Mouse (Mus musculus) layer of hippocampus, adult 8-10 months (tissue): ENCODE measurements around the gene Myom3. TPM values are rescaled to one million over a fixed set of nuclear protein-coding genes. Genes with fewer than 3 reads are reported as not detected.
A peak's percentile ranks its signal among the peaks of the same experiment; 100 is the strongest.
"Not testable (repeated sequence)": the region's sequence is repeated elsewhere in the genome, so short reads cannot be mapped to it uniquely, and the experiment has no call there.

Source experiments
- DNase-seq, 2 experiments: peaks; one replicate each; pipeline ENCODE4 v3.0.0; 2022; ENCODE audit warnings: low spot score in 2 of 2
- total RNA-seq, 4 experiments: library from RNA; stranded (reverse); gene quantifications; 2 replicates each; pipeline ENCODE4 v1.2.4; 2022

Gene Myom3
- under 1 TPM; 0.59 to 0.76 (median 0.69) TPM for total RNA-seq

GRCm38 (mm10) chr4:135759356-135759976 lies at the start of gene Myom3:
TSS of gene Myom3 (plus strand) at chr4:135759715.
- DNase-seq = no peak

DNA sequence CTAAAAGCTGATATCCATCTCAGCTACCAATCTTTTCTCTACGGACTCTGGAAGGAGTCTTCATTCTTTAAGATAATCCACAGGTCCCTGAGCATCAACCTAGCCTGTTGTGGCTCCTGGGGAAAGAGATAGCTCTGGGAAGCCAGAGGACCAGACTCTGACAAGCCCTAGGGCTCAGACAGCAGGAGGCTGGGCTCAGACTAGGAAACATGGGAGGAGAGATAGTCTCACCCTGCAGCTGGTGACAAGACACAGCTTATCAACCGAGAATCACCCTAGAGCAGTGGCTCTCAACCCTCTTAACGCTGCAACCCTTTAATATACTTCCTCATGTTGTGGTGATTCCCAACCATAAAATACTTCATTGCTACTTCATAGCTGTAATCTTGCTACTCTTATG lies 49.1 kb upstream of the Myom3 start:
- DNase-seq = no peak

DNA sequence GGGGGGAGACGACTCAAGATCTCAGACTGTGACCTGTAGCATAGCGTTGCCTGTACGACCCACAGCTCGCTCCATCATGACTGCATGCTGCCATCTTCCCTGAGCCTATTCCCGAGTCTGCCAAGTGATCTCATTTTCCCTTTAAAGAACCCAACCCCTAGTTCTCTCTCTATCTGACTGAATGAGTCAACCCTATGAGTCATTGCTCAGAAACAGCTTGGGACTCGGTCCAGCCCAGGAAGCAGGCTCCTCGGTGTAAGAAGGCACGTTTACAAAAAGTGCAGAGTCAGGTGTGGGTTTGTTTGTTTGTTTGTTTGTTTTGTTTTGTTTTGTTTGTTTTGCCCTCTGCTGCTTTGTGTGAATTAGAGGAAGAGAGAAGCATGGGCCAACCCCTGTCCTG lies 44.7 kb upstream of the Myom3 start:
- peak in 1 of 2 experiments; percentile 23 for DNase-seq

GRCm38 (mm10) chr4:135716438-135716837 lies 43.1 kb upstream of the Myom3 start:
- DNase-seq = not testable (repeated sequence)

GRCm38 (mm10) chr4:135722540-135723290 lies 36.8 kb upstream of the Myom3 start:
- DNase-seq = no peak

GRCm38 (mm10) chr4:135726416-135726815 lies 33.1 kb upstream of the Myom3 start:
- no peak for DNase-seq

- no peak for DNase-seq
These were observed 31.7 kb upstream of the Myom3 start, which contains the start of gene Il22ra1 for GRCm38 (mm10) chr4:135727817-135728216. TSS of gene Il22ra1 (plus strand) at chr4:135728172.

DNA sequence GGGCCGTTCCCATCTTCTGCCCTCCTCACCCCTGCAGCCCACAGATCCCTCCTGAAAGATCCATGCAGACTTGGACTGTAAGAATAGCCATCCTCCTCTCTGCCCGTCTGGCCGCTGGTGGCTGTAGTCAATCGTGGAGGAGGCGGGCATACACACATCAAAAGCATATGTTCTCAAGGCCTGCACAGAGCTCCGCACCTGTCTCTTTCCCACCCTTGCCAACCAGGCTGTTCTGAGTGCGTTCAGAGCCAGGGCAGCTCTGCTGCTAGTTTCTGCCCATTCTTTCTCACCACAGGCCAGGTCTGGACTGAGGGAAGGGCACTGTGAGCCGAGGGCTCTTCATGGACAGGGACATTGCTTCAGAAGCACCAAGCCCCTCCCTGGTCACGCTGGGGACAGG lies 29.3 kb upstream of the Myom3 start:
- peak; percentile 48 to 51 for DNase-seq

GRCm38 (mm10) chr4:135730951-135731350 lies 28.6 kb upstream of the Myom3 start:
- no peak for DNase-seq

- peak; percentile 19 to 64 for DNase-seq
These were observed 25.6 kb upstream of the Myom3 start for GRCm38 (mm10) chr4:135733901-135734300.

DNA sequence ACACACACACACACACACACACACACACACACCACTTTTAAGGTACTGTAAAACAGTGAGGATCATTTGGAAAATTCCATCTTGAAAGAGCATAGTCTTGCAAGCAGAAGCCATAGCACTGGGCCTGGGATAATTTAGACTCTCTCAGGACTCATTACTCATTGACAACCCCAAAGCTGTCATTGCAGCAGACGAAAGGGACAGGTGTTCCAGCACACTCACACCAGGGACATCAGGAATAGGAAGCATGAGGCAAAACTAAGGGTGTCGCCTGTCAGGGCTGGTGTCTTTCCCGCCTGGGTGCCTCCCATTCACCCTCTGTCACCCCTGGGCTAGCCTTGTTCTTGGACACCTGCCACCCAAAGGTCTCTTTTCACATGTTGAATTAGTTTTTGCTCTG lies 22.6 kb upstream of the Myom3 start:
- no peak for DNase-seq

DNA sequence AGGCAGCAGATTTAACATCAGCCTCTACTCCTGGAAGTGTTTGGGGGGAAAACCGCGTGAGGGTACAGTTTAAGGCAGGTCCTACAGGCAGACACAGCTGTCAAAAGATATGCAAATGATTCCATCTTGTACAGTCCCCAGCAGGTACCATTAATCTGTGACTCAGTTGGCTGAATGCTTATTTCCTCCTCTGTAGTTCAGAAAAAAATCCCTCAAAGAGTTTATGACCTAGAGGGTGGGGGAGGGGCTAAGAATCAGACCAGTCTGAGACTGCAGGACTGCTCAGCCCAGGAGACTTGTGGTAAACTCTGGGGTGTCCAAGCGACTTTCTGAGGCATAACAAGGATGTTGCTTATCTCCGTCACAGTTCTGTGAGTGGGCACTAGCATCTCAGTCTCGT lies 21.3 kb upstream of the Myom3 start:
- DNase-seq = no peak

DNA sequence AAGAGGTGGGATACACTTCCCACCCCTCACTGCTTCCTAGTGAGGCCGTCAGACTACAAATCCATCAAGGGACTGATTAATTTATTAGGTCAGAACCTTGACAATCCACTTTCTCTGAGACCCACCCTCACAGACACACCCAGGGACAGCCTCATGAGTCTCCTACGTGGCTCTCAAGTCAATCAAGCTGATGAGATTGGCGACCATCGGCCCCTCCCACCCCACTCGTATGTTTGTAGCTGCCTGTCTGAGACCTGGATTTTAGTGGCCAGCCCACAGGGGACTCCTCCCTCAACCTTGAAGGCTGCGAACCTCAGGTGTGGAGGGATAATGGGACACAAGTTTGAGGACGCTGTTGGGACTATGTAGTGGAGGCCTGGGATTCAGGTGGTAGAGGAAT lies 20.4 kb upstream of the Myom3 start:
- no peak for DNase-seq

DNA sequence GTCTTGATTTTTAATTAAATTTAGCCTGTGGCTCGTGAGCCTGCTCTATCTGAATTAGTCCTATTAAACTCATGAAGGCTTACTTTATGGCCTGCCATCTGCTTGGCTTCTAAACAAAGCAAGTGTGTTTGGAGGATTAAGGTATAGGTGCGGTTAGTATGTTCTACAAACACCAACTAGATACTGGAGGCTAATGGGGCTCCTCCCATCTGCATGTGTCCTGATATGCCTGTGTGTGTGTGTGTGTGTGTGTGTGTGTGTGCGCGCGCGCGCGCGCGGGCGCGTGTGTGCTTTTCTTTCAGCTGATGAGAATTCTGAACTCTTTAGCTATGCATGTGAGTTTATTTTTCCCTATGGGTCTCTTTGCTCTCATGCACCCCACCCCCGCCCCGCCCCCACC lies 19.8 kb upstream of the Myom3 start:
- DNase-seq = no peak

- no peak for DNase-seq
These were observed 16.0 kb upstream of the Myom3 start for GRCm38 (mm10) chr4:135743520-135743919.

GRCm38 (mm10) chr4:135744726-135745448 lies 14.6 kb upstream of the Myom3 start:
- DNase-seq = no peak

- DNase-seq = no peak
These were observed 13.9 kb upstream of the Myom3 start for GRCm38 (mm10) chr4:135745613-135746012.

DNA sequence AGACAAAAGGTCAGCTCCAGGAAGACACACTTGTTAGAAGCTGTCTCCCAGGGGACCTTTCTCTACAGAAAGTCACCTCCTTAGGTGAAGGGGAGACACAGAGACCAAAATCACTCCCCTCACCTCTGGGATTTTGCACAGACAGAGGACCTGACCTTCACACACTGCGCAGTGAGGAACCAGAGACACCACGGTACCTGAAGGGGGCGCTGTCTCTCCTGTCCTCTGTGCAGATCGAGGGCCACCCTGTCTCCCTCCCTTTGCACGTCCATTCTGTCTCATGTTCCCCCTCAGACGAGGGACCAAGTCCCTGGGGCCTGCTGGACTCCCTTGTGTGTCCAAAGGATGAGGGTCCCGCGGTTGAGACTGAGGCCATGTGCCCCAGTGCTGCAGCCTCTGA lies 8.6 kb upstream of the Myom3 start:
- DNase-seq = no peak

- DNase-seq = no peak
These were observed 7.3 kb upstream of the Myom3 start for GRCm38 (mm10) chr4:135752106-135752778.

GRCm38 (mm10) chr4:135752779-135753164 lies 6.7 kb upstream of the Myom3 start:
- no peak for DNase-seq

DNA sequence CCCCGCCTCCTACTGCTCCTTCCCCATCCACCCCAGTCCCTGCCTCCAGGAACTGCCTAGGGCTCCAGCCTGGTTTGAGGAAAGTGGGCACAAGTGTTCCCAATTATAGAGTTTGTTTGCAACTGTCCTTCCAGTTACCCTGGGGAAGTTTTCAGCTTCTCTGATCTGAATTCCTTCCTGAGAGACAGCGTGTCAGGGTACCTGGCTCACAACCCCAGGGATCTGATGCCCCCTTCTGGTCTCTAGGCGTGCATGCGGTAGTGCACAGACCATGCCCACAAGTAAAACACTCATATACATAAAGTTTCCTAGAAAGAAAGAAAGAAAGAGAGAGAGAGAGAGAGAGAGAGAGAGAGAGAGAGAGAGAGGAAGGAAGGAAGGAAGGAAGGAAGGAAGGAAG lies 1.2 kb upstream of the Myom3 start:
- DNase-seq = no peak

GRCm38 (mm10) chr4:135758825-135759224 lies 690 bp upstream of the Myom3 start:
- DNase-seq = no peak
